Mouse (Mus musculus): Measurements from ENCODE around the gene Cldn13.

DNA sequence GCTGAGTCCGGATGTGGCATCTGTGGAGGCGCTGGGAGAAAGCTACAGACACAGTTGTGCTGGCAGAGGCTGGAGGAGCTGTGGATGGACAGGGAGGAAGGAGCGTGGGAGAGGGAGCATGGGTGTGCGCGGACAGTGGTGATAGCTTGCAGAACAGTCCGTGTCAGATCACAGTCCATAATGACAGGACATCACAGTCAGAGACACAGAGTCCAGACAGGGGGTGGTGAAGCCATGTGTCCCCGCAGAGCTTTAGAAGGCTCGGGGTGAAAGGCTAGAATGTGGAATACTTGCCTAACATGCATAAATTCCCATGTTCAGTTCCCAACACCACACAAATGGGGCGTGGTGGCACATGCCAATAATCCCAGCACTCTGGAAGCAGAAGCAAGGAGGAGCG lies 38.5 kb downstream of the Cldn13 start:
- TF ChIP-seq USF1 (IDR thresholded peaks at IDR 0.05; ENCODE audit: low read depth) = no peak
- TF ChIP-seq MAX (IDR thresholded peaks at IDR 0.05) = no peak
- TF ChIP-seq CTCF (IDR thresholded peaks at IDR 0.05; ENCODE audit: control insufficient read depth, insufficient read depth, insufficient read length) = no peak
- TF ChIP-seq FOSL1 (IDR thresholded peaks at IDR 0.05; ENCODE audit: insufficient read depth, low read length, poor library complexity, severe bottlenecking) = no peak
- no peak for TF ChIP-seq CEBPB (IDR thresholded peaks at IDR 0.05; ENCODE audit: low read depth)
- no peak for TF ChIP-seq MYOD1 (IDR thresholded peaks at IDR 0.05; ENCODE audit: control insufficient read depth, insufficient read length, low read depth)
